Mouse (Mus musculus): Measurements from ENCODE around the gene C5ar1.

DNA sequence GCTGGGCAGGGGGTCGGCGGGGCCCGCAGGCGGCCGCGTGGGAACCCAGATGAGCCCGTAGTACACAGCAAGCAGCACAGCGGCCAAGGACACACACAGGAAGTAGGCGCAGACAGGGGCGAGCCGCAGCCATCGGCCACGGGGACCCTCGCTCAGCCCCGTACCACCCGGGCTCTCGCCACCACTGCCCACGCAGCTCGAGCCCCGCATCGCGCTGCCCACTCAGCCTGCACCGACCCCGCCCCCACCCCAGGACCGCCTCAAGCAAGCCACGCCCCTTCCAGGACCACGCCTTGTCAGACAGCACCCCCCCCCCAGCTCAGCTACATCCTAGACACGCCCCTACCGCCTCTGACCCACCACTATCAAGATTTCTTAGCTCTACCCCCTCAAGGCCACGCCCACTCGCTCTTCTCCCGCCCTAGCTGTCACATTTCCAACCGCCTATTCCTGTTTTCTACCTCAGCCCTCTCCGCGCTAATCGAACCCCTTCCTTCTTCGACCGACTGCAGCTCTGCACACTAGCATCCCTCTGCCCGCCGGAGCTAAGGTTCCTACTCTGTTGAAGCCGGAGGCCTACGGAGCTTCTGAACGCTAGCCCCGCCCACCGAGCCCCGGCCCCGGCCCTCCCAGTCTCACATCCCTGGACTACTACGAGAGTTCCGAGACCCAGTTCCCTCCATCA lies 13.9 kb upstream of the C5ar1 start, which contains the start of gene Inafm1:
- no peak for TF ChIP-seq CTCF (conservative IDR thresholded peaks at IDR 0.05; ENCODE audit: low read length)
- TF ChIP-seq NANOG (IDR thresholded peaks at IDR 0.05; ENCODE audit: borderline replicate concordance, low read length), result no peak
